Mouse (Mus musculus) gastrocnemius, postnatal 25 days (tissue): ENCODE results near the gene Megf8. TPM values are rescaled to one million over a fixed set of nuclear protein-coding genes. Genes with fewer than 3 reads are reported as not detected.

ENCODE experiments used
- DNase-seq: peaks from one replicate; pipeline ENCODE4 v3.0.0; 2022
- long read RNA-seq, 2 experiments: library from polyadenylated mRNA; stranded (forward); transcript quantifications; one replicate each; pipeline ENCODE4 v2.0.0; 2021
- total RNA-seq, 2 experiments: library from RNA; stranded (reverse); gene quantifications; 1 replicate in 1 of 2; 2 replicates in 1 of 2; pipeline ENCODE4 v1.2.3; 2021

Megf8 gene
- total RNA-seq, result 10 to 100 TPM; 15.5 to 18.7 TPM
- long read RNA-seq, experiment 1, partial matches to known transcripts, result 13 of 14 reads
- long read RNA-seq, experiment 1, other reads (novel, unspliced or antisense), result 1 of 14 reads
- long read RNA-seq, experiment 2, partial matches to known transcripts, result 17 of 18 reads
- long read RNA-seq, experiment 2, other reads (novel, unspliced or antisense), result 1 of 18 reads

DNA sequence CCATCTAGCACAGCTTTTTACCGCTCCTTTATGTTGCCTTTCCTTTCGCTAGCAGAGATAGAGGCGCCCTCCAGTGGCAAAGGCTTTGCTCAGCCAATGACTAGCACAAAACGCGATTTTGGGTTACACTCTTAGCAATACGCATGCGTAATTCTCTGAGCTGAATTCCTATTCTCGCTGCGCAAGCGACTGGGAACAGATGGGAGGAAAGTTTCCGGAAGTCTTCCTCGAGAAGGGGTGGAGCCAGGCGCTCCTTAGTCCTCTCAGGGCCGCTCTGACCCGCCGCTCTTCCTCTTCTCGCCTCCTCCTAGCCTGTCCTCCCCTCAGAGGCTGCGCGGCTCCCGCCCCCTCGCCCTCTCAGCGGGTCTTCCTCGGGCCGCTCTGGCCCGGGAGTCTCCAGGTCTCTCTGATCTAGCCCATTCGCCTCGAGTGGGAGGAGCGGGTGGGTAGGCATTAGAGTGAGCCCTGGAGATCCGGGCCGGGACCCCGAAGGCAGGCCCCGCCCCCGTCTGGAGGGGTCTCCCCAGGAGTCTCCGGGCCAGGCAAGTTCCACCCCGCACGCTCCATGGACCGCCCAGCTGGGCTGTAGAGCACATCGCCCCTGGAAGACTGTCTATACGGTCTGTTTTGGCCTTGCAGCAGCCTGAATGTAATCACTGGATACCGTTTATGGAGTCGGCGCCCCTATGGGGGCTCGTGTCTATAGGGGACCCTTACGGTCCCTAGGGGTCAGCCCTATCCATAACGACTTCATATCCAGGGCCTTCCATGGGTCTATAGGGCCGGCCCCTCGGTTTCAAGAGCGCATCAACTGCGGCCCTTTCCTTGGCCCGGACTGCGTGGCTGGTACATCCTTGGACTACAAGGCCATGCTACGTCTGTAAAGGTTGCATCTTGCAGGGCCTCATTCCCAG lies at the start of gene Megf8:
TSS of gene Megf8 (plus strand) at position 633 of the 914 bp plus-strand sequence.
- DNase-seq, result peak; percentile 94

DNA sequence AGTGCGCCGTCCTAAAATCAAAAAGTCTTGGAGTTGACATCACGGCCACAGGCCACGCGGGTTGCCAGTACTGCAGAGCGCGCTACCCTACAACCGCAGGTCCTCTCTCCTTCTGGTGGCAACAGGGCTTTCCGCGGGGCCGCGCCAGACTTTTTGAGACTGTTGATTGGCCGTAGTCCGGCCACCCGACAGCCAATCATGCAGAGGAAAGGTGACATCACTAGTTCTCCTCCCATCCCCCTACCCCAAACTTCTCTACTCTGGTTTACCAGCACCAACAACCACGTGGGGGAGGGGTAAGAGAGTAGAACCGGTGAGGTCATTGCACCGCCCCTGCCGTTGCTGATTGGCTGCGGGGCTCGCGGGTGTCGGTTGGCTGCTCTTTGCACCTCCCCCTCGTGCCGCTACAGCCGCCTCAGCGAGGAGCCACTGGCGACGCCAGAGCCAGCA lies 49.6 kb upstream of the Megf8 start, which contains the start of gene Cic:
TSS of gene Cic (plus strand) at position 404 of the 450 bp plus-strand sequence.
- peak; percentile 99 for DNase-seq

DNA sequence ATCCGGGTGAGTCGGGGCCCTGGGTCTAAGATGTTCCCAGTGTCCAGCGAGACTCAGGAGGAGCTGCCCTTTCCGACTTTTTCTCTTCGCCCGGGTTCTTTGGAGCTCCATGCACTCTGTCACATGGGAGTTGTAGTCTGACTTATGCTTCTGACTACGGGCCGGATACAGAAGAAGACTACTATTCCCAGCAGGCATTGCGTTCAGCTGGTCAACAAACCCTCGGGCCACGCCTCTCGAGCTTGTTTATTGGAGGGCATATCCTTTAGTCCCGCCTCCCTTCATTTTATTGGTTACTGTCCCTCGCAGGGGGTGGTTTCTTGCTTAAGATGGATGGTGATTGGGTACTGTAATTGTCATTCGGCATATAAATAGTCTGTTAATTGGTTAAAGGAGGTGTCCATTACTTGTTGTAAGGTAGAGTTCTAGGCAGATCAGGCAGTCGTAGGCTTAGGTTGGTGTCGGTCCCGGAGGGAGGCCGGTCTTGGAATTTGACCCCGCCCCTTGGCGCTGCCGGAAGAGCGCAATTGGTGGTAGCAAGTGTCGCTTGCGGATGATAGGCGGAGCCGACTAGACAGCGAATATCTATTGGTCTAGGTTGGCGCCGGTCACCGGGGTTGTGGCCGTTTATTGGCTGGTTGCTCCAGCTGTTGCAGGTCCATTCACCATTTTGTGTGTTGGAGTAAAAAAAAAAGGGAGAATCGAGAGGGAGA lies 49.1 kb upstream of the Megf8 start:
- peak; percentile 100 for DNase-seq

DNA sequence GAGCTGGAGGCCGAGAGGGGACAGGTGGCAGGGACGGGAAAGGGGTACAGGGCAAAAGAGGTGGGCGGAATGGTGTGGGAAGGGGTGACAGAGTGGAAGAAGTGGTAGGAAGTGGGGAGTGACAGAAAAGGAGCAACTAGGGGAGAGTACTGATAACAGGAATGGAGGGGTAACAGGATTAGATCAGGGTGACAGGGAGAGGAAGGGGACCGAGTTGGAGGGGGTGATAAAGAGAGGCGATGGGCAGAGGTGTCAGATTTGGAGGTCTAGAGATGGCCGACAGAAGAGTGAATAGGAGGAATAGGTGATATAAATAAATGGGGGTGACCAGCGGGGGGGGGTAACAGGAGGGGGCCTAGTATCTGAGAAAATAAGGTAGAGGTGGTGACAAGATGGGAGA lies 48.4 kb upstream of the Megf8 start:
- DNase-seq, result no peak

DNA sequence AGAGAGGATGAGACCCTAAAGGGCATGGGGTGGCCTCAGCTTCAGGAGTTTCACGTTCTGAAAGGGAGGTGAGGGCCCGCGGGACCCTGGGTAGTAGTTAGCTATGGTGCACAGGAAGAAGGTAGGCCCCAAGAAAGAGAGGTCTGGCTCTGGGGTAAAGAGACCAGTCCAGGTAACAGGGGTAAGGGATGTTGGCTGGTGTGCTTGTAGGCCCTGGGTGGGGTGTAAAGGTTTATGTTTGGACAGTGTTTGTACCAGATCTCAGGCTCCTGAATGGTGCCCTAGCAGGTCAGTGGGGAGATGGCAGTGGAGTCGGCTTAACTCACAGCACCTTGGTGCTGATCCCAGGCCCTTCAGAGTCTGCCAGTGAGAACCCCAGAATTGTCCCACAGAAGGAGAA lies 47.9 kb upstream of the Megf8 start:
- no peak for DNase-seq

DNA sequence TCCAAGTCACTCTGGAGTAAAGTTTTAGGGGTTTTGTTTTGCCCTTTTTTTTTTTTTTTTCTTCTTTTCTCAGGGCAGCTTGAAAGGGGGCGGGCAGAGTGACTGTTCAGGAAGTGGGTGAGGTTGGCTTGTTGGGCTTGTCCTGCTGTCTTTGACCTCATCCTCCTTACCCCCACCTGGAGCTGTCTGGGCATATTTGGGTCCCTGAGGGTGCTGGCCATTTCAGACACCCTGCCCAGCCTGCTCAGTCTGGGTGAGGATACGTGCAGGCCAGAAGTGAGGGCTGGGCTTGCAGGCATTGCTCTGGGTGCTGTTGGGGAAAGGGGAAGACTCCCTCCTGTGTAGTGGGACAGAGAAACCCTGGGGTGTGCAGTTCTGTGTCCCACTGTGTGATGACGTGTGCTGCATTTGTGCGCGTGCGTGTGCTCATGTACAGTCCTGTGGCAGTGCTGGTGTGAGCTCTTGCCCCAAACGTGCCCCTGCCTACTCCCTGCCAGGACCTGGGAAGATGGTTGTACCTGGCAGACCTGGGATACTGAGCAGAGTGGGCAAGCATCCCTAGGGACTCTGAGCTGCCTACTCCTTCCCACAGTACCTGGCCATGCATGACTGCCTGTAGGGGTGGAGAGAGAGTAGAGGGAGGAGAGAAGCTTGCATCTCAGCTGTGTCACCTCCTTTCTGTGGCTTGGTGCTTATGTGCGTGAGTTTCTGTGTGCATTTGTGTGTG lies 47.3 kb upstream of the Megf8 start:
- DNase-seq, result no peak

DNA sequence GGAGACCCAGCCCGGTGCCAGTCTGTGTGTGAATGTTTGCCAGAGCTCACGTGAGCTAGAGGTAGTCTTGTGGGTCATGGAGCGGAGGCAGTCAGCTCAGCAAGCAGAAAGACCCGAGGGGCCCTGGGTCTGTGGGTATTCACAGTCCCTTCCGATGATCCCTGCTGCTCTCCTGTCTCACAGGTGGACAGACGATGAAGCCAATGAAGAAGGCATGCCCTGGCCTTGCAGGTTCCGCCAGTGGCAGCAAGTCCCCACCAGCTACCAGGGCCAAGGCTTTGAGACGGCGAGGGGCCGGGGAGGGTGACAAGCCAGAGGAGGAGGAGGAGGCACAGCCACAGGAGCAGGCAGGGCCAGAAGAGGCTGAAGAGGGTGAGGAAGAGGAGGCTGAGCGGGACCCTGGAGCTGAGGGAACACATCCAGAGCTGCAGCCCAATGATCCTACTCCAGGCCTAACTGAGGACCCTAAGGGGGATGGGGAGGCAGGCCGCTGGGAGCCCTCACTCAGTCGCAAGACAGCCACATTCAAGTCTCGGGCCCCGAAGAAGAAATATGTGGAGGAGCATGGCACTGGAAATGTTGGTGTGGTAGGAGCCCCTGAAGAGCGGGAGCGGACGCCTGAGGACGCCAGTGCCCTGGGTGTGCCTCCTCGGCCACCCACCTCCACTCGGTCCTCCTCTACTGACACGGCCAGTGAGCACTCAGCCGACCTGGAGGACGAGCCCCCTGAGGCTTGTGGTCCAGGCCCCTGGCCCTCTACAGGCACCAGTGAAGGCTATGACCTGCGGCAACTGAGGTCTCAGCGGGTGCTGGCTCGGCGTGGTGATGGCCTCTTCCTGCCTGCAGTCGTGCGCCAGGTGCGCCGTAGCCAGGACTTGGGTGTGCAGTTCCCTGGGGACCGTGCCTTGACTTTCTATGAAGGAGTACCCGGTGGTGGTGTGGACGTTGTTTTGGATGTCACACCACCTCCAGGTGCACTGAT lies 46.0 kb upstream of the Megf8 start:
- DNase-seq, result no peak

DNA sequence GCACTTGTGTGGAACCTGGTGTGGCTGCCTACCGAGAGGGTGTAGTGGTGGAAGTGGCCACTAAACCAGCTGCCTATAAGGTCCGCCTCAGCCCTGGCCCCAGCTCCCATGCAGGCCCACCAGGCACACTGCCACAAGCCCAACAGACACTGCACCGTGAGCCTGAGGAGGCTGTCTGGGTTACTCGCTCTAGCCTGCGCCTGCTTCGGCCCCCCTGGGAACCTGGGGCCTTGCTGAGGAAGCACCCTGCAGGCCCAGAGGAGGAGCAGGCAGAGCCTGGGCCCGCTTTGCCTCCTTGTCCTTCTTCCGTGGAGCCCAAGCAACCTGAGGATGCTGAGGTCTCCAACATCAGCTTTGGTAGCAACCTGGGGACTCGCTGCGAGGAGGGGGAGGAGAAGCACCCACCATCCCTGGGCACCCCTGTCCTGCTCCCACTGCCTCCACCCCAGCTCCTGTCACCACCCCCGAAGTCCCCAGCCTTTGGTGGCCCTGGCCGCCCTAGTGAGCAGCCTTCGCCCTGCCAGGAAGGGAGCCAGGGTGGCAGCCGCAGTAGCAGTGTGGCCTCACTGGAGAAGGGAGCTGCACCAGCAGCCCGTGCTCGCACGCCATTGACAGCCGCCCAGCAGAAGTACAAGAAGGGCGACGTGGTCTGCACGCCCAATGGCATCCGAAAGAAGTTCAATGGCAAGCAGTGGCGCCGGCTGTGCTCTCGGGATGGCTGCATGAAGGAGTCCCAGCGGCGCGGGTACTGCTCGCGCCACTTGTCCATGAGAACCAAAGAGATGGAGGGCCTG lies 45.1 kb upstream of the Megf8 start:
- no peak for DNase-seq

DNA sequence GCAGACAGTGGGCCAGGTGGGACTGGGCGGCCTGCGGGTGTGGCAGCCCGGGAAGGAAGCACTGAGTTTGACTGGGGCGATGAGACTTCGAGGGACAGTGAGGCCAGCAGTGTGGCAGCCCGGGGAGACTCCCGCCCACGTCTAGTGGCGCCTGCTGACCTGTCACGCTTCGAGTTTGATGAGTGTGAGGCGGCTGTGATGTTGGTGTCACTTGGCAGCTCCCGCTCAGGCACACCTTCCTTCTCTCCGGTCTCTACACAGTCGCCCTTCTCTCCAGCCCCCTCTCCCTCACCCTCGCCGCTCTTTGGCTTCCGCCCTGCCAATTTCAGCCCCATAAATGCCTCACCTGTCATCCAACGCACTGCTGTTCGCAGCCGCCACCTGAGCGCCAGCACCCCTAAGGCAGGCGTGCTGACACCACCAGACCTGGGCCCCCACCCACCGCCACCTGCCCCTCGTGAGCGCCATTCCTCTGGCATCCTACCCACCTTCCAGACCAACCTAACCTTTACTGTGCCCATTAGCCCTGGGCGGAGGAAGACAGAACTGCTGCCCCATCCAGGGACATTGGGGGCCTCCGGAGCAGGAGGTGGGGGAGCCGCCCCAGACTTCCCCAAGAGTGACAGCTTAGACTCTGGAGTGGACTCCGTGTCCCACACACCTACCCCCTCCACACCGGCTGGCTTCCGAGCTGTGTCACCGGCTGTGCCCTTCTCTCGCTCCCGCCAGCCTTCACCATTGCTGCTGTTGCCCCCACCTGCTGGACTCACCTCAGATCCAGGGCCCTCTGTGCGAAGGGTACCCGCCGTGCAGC lies 44.3 kb upstream of the Megf8 start:
- no peak for DNase-seq

DNA sequence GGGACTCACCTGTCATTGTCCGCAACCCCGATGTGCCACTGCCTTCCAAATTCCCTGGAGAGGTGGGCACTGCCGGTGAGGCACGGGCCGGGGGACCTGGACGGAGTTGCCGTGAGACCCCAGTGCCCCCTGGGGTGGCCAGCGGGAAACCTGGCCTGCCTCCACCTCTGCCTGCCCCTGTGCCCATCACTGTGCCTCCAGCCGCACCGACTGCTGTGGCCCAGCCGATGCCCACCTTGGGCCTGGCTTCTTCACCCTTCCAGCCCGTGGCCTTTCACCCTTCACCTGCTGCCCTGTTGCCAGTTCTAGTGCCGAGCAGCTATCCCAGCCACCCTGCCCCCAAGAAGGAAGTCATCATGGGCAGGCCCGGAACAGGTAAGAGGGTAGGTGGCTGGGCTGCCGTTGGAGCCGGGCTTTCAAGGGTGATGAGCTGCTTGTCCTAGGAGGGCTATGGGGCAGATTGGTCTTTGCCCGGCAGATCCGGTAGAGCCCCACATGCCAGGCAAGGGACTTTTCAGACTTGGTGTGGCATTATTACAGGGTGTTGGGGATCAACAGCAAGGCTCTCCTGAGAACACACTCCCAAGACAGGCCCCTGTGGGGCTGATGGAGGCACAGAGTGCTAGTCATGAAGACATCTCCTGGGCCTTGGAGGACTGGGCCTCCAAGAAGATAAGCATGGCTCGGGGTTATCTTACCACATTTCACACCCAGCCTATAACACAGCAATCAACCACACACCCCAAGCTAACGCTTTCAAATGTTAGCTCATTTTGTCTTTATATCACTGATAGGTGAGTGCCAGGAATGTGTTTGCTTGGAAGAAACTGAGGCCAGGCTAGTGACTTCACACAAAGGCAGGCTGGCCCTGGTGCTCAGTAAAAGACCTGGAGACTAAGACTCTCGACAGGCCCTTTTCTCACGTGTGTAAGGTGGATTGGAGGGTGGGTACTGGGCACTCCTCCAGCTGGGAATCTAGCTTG lies 43.4 kb upstream of the Megf8 start:
- DNase-seq, result no peak

DNA sequence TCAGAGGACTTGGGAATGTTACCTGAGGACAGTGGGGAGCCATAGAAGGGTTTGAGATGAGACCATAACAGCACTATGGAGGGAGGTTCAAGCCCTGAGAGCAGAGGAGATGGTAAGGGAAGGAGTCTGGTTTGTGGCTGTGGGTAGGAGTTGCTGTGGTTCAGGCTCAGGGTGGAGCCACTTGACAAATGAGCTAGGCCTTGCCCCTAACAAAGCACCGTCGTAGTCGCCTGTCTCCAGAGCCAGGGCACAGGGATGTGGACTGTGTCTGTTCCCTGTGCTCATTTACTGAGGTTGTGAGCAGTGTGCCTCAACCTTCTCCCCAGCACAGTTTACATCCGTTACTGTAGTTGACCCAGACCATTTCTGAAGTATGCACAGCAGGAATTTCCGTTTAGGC lies 42.4 kb upstream of the Megf8 start:
- DNase-seq, result no peak

DNA sequence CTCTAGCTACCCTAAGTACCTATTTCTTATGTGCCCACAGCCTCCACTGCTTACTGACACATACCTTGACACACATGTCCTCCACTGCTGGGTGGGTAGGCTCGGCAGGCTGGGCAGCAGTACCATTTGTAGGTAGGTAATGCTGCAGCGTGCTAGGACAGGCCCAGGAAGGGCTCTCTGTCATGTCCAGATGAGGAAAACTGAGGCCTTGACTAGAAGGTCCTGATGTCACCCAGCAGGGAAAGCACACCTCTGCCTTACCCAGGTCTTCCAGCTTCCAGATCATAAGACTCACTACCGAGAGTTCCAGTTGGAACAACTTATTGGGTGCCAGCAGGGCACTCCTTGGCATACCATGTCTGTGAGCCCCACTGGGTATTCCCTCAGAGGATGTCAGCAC lies 42.0 kb upstream of the Megf8 start:
- DNase-seq, result no peak

DNA sequence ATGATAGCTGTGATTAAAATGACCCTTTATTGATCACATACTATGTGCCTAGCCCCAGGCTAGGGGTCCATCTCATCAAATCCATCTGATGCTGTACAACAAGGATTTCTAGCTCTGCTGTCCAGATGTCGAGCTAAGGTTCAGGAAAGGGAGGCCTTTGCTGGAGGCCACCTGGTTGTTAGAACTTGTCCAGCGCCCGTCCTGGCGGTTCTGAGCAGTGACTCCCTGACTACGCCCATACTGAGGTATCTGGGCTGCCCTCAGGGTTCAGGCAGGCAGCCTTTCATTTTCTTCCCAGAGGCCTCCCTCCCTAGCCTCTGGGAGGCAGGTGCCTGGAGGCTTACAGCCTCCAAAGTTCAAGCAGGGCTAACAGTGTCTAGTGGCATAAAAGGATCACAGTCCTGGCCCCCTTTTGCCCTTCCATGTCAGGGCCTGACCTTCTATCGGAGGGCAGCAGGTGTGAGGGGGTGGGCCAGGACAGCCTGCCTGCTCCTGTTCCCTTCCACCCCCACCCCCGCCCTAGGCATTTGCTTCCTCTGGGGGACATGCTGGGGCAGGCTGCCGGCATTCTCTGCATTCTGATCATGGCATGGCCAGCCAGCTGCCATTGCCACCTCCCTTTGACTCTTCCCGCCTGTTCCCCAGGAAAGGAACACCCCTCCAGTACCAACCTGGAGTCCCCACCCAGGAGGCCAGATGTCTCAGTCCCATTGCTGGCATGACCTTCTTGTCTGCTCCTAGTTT lies 41.2 kb upstream of the Megf8 start:
- DNase-seq, result no peak

DNA sequence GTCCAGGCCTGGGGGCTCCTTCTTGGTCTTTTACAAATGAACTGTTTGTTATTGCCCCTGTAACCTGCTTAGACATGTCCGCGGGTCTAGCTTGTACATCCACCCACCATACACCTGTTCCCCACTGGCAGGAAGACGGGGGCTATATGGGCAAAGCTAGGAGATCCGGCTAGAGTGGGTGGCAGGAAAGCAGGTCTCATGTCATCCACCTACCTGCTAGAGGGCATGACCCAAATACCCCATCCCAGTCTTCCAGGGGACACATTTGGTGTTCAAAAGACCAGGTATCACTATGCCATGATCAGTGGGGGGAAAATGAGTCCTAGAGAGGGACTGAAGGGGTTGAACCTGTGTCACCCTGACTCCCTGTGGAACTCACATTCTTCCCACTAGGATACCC lies 39.6 kb upstream of the Megf8 start:
- DNase-seq, result no peak

DNA sequence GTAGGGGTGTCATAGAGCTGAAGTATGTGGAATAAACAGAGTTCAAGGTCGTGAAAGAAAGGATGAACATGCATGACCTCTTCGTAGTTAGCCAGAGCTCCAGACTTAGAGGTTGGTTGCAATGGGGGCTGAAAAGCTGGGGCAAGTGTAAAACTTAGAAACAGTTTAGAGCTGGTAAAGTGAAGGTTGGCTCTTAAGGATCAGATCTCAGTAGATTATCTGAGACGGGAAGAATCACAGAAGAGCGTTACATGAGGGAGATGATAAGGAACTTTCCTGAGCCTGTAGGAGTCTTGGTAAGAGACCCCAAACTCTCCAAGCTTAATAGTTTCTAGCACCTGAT lies 39.0 kb upstream of the Megf8 start:
- no peak for DNase-seq

DNA sequence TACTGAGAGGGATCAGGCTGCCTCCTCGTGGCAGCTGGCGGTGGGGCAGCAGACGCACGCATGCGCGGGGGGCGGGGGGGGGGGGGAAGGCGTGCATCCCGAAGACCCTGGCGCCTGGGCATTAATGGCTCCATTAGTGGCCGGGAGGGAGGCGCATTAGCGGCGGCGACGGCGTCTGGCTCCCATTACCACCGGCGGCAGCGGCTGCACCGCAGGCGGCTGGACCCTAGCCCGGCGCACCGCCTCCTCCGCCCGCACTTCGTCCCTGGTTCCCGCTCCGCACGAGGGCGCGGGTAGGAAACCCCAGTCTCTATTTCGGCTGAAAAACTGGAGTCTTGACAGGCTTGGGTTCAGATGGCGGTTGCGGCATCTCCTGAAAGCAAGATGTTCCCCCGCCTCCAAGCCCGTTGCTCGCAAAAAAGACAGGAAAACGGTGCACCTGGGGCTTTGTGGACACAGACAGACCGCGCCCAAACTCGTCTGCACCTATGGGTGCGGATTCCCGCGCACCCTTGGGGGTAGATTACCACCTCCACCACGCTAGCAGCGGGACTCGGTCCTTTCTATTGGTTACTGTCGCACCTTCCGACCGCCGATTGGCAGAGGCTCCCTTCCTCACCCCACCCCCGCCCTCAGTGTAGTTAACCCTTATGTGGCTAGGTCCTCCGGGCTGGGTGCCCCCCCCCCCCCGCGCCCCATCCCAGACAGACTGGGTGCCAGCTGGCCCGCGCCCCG lies 38.5 kb upstream of the Megf8 start:
- DNase-seq, result peak; percentile 89
